Mouse (Mus musculus): ENCODE data around the gene Mrs2.

GRCm38 (mm10) chr13:24985435-24985834 is 34.7 kb downstream of the Mrs2 start:
- no peak for TF ChIP-seq CHD2 (IDR thresholded peaks at IDR 0.05; ENCODE audit: low read depth, low read length)
- no peak for TF ChIP-seq HCFC1 (IDR thresholded peaks at IDR 0.05; ENCODE audit: borderline replicate concordance, insufficient read depth, low read length)
- TF ChIP-seq ZNF384 (IDR thresholded peaks at IDR 0.05; ENCODE audit: low read depth, low read length): no peak
- no peak for TF ChIP-seq ZC3H11A (IDR thresholded peaks at IDR 0.05; ENCODE audit: borderline replicate concordance, low read depth, low read length)
- no peak for TF ChIP-seq MAFK (IDR thresholded peaks at IDR 0.05; ENCODE audit: insufficient read depth, low read depth, low read length)
